Mouse (Mus musculus) retina, postnatal 7 days (tissue): ENCODE measurements around the gene Dock4.
"Not testable (repeated sequence)": the region's sequence is repeated elsewhere in the genome, so short reads cannot be mapped to it uniquely, and the experiment has no call there.

Experiments used
- DNase-seq: peaks from one replicate; pipeline ENCODE4 v3.0.0-alpha.2; 2012; ENCODE audit warnings: low read depth, low spot score

Dock4 gene

DNA sequence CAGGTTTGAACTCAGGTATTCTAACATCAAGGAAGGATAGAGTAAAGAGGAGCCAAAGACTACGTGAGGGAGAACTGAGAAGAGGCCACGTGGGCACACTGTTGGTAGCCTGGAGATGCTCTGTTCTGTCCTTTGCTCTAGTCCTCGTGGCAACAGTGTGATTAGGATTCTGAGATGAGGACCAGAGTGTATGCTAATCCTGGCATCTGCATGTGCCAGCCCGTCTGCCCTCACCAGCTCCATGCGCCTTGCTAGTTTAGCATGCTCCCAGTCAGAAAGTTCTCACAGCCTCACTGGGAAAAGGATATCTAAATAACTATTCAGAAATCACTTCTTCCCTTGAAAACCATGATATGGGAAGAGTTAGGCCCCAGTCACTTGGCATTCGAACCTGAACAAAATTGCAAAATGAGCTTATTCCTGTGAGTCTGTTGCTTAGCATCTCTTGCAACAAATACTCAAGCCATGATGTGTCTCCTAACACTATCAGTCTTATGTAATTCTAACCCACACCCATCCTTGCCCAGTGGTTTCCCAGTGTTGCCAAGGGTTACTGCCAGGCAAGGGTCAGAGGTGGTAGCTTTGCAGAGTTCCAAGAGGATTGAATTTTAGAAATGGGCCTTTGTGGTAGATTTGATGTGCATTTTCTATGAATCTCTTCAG is 372.4 kb downstream of the Dock4 start:
- DNase-seq, result no peak

DNA sequence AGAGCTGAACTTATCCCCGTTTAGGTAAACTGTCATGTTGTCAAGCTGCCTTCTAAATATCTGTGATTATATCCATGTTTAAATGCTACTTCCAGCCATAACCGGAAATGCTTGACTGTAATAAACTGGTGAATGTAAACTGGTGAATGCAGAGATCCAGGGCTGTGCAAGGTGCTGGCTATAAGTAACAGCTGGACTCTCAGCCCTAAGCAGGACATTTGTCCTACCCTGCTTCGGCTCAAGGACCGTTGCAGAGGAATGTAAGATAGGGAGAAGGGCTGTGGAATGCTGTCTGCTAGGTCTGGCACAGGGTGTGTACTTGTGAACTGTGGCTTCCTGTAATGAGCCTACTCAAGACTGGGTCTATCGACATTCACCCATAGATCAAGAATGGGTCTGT is 377.9 kb downstream of the Dock4 start:
- DNase-seq, result no peak

DNA sequence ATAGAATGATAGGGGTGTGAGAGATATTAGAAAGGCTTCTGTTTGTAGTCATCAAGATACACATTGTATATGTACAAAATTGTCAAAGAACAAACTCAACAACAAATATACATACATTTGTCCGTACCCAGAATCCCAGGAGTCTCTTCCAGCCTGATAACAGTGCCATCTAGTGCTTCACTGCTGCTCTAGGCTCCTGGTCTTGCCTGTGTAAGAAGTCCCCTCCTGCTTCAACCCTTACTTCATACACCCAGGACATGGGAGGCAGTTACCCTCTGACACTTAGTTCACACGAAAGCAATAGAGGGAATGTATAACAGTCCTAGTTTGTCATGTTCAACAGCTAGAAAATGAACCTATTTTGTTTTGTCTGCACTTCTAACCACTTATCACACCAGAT is 378.5 kb downstream of the Dock4 start:
- DNase-seq, result no peak

DNA sequence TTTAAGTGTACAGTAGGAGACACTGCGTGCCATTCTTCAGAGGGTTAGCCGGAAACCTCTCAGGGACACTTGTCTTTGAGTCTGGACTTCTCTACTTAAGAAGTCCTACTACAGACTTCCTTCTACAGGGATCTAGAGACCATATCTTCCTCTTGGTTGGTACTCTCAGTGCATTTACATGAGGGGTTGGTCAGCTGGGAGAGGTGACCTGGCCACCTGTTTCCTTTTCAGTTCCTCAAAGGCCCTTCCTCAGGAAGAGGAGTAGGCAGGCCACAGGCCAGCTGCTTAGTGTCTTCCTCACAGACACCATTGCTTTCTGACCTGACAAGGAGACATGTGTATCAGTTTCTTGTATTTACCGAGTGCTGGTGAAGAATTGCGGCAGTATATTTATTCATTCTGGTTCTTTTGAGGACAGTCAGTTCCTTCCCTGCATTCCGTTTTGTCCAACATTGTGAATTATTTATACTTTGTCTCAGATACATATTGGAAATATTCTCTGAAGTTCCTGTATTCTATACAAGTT is 380.2 kb downstream of the Dock4 start:
- DNase-seq, result no peak

DNA sequence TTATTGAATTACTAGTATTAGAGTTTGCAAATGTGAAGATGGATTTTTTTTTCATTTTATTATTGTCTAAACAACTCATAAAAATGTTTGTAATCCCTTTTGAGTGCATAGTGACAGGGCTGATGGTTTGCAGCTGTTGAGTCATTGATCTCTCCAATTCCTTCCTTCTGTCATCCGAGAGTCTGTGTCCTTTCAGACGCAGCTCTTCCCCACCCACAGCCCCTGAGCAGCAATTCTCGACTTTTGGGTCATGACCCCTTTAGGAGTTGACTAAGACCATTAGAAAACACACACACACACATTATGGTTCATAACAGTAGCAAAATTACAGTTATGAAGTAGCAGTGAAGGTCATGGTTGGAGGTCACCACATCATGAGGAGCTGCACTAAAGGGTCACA is 380.7 kb downstream of the Dock4 start:
- no peak for DNase-seq

DNA sequence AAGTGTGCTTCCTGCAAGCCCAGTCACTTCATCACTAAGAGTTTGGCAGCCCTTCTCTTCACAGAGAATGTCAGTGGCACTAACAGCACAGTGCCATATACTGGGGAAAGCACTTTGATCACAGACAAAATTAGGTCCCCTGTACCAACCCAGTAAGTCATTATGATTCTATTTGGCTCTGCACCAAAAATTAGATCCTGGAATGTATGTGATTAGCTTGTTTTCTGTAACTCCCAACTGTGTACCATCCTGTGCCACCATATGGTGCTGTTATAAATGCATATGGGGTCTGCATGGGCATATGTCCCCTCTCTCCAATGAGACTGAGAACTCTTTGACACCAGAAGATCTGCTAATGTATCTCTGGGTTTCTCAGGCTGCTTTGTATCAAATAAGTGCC is 382.3 kb downstream of the Dock4 start:
- no peak for DNase-seq

DNA sequence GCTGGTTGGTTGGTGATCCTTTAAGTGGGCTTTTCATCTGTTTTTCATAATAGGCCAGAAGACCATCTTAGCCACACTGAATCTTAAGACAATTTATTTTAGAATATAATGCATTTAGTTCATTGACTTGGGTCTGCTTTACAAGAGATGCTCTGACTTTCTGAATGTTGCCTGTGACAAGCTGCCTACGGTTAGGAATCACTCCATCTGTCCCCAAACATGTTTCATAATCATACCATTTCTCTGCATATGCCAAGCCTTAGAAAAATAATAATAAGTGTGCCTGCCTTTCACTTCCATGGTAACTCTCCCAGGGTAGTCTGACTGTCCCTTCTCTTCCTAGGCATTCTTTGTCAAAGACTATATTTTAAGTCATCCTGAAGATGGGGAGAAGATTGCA is 383.5 kb downstream of the Dock4 start:
- no peak for DNase-seq

DNA sequence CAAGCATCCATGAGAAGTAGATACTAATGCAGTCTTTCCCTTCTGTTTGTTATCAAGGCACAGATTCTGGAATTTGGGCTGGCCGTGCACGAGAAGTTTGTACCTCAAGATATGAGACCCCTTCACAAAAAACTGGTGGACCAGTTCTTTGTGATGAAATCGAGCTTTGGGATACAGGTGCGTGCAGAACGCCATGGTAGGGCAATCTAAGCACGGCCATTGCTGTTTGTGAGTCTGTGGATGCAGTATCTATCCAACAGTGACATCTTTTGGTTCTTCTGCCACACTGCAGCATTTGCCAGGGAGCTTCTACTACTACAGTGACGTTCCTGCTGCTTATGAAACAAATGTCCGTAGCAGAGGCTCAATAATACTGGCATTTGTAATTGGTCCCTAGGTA is 386.4 kb downstream of the Dock4 start:
- DNase-seq, result no peak

DNA sequence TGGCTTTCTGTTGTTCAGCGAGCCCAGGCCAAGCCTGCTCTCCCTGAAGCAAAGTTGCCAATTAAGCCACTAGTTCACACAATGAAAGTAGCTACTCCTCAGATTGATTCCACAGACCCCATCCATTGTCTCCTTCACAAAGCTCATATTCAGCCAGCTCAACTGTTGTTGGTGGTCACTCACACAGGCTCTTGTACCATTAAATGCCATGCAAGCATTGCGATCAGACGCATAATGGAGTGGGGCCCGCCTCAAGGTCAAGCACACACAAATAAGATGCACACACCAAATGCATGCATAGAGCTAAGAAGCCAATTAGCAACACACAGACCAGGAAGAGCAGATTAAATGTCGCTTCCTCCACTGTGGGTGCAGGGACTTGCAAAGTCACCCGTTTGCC is 391.2 kb downstream of the Dock4 start:
- DNase-seq, result no peak

DNA sequence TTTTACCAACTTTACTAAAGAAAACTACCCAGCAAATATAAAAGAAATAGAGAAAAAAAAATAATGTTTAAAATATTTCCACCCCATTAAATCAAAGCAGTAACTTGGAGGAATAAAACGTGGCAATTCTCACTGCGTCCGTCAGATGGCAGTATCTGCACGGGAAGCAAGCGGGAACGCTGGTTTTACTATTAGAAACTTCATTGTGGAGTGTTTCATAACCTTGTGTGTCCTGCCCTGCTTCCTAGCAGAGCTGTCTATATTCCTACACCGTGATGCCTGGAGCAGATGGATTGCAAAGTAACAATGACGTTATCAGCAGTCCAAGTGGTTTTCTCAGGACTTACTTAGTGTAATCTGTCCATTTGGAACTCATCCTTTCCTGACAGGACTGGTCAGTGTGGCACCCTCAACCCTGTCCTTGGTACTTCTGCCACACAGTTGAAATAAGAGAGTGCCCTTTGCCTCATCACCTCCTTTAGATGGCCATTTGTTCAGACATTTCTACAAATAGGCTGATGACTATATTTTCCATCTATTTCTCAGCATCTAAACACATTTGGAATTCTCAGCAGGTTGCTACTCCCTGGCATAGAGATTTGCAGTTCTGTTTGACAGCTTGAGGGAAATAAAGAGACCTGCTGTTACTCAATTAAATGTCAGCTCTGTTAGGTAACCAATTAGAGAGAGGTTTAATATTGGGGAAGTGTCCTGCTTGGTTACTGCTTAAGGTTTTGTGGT is 392.0 kb downstream of the Dock4 start:
- DNase-seq, result peak; percentile 43

DNA sequence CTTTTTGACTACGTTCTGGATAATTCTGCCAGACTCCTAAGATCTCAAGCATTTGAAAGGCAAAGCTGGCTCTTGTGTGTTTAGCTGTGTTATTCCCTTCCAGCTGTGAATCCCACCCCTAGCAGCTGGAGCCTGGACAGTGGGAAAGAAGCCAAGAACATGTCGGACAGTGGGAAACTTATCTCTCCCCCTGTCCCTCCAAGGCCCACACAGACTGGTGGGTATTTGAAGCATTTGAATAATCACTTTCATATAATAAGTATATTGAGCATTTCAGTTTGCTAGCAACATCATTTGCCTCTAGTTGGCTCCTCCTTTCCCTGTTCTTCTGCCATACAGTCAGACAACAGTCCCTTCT is 392.6 kb downstream of the Dock4 start:
- DNase-seq, result no peak

DNA sequence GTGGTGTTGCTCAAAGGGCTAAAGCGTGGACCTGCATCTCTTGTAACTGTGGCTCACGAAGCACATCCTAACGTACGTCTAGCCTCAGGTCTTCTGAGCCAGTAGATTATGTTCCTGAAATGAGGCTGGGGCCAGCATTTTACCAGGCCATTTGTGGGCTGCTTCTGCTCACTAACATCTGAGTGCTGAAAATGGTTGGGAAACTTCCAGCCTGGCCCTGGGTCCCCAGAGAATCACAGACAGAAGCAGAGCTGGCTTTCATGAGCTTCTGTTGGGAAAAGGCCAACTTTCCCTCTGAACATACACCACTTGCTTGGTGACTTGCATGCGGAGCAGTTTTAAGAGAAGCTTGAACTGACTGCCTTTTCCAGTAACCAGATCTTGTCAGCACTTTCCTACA is 393.2 kb downstream of the Dock4 start:
- DNase-seq, result no peak

DNA sequence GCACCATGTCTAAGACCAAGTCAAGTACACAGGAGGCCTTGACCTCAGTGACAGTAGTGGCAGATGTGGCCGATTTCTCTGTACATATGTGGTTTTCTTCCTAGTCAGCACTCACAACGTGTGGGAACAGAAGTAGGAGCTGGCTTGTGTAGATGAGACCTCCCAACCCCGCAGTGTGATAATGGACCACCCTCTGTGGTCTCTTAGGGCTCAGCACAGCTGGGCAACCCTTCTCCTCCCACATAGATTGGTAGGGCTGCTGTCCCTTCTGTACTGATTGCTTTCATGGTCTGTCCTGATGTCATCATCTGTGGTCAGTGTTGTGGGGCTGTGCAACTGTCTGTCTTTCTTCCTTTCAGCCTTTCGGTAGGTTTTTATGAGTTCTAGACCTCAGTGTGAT is 394.1 kb downstream of the Dock4 start:
- DNase-seq, result no peak

DNA sequence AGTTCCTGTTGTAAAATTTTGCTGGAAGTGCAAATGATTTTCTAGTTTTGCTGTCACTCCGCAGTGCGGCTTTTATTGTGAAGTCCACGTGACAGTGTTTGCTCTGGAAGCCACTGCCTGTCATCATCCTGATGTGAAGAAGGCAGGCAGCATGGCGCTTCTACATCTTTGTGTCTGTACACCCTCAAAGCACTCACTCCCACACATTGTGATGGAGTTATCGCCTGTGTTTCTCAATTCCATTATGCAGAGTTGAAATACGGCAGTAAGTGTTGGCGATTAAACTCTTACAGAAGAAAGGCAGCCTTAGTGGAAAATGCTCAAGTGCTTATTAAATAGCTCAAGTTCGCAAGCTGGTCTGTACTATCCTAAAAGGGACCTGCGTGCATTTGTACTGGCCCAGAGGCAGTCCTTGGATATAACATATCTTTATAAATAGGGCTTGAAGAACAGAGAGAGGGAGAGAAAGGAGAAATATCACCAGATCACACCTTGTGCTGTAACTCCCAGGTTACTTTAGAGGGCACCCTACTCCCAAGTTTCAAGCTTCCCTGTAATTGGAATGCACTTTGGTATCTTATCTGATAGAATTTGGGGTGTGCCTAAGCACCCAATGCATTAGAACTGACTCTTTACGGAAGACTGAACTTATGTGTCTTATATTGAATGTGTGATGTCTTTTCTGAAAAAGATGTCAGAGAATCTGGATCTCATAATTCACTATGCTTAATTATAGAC is 396.7 kb downstream of the Dock4 start:
- DNase-seq, result no peak

DNA sequence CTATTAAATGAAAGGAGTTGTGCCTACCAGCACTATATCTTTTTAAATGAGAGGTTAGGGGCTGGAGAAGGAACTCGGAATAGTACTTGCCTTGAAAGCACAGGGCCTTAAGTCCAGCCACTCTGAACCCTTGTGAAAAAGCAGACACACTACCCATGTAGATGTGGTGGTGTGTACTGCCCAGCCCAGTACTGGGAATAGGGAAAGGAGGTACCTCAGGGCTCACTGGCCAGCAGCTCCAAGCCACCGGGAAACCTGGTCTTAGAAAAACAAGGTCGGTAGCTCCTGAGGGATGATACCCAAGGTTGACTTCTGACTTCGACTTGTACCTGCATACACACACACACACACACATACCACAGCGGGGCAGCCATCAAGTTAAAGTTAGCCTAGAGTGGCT is 397.2 kb downstream of the Dock4 start:
- DNase-seq, result no peak

DNA sequence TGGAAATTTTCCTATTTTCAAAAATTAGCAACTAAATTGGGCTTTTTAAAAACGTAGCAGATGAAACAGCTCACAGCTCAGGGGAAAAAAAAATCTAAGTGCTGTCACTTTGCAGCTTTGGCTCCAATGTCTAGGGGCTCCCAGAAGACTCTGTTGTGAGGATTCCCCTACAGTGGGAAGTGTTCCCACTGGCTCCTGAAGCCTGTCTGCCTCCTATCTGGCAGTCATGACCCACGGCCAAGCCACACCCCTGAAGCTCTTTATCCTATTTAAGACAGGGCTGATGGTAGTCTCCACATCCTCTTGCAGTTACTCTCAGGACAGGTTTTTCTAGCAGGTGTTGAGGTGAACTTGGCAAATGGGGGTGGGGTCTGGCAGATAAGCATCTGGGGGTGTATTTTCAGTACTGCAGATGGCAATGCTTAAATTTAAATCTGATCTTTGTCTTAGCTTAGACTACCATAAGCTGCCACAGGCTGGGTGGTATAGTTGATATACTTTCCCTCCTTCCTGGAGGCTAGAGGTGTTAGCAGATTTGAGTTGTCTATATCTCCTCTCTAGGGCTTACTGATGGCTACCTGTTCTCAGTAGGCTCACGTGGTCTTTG is 397.8 kb downstream of the Dock4 start:
- DNase-seq, result no peak

DNA sequence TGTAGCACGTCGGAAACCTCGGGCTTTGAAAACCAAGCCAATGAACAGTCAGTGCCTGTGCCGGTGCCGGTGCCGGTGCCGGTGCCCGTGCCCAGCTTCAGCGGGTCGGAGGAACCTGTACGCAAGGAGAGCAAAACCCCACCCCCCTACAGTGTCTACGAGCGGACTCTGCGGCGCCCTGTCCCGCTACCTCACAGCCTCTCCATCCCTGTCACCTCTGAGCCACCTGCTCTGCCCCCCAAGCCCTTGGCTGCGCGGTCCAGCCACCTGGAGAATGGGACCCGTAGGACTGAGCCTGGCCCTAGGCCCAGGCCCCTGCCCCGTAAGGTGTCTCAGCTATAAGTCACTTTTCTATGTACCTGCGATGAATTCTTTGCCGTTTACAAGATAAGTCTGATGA is 398.6 kb downstream of the Dock4 start:
- DNase-seq, result no peak

DNA sequence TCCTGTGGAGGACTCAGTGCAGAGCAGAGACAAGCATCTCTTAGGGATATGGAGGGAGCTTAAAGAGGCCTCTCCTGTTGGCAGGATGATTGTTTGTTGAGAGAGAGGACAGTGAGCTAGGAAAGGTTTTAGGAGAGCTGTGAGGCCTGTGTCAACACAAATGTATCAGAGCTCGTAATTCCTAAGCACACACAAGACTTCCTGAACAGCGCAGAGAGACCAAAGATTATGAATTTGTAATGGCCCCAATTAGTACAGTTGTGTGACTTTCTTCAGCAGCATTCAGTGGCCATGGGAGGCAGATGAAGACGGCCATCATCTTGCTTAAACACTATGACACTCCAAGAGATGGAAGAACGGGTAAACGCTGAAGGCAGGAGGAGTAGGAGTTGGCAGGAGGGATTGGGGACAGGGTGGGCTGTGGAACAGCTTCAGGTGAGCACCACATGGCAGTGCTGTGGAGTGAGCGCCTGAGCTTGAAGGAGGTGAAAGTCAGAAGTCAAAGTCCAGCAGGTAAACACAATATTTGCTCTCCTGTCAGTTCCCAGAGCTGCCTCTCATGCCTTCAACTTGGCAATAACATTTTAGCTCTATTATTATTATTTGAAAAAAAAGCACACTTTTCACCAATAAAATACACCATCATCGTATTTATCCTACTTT is 409.1 kb downstream of the Dock4 start:
- no peak for DNase-seq

DNA sequence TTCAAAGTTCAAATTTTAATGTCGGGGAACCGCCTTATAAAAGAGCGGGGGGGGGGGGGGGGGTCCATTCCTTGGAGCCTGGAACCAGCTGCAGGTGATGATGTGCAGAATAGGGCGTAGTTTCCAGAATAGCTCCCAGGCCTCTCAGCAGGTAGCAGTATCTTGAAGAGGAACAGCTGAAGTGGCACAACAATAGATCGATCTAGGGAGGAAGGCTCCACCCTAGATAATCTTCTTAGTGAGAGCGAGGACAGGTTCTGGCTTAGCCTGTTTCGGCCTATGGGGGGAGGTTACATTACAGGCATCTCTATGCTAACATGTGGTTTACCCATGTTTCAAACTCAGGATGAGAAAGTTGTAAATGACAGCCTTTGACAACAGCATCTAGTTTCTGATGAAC is 411.7 kb downstream of the Dock4 start:
- no peak for DNase-seq

DNA sequence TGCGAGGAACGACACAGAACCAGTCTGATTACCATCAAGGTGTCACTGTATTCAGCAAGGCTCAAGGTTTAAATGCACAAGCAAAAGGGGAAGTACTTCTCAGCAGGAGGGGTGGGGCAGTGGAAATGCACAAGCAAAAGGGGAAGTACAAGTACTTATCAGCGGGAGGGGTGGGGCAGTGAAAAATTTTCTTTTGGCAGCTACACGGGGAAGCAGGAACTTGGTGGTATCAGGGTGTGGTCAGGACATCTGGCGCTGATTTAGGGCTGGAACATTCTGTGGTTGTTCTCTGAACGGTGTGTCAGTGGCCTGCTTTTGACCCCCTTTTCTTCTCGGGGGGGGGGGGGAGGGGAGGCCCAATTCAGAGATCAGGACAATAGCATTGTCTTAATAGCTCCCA is 413.0 kb downstream of the Dock4 start:
- DNase-seq, result not testable (repeated sequence)

DNA sequence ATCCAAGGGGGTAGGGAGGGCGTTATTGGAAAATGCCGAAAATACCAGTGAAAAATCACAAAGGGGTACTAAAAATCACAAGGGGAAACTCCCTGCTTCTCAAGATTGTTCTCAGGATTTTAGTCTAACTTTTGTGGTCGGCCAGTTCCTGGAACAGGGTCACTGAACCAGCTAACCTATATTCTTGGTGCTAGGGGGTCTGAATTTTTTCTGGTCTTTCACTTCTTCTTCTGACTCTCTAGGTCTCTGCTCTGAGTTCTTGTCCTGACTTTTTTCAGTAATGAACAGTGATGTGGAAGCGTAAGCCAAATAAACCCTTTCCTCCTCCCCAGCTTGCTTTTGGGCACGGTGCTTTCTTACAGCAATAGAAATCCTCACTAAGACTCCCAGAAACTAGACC is 424.6 kb downstream of the Dock4 start:
- DNase-seq, result no peak

DNA sequence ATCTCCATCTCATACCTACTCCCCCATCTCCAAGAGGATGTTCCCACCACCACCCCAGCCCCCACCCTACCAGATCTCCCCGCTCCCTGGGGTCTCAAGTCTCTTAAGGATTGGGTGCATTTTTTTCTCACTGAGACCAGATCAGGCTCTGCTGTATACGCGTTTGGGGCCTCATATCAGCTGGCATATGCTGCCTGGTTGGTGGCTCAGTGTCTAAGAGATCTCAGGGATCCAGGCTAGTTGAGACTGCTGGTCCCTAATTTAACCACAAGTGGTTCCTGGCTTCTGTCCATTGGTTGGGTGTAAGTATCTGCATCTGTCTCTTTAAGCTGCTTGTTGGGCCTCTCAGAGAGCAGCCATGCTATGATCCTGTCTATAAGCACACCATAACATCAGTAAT is 427.0 kb downstream of the Dock4 start:
- no peak for DNase-seq
